In genomic region chr7:143819201-143819600, GRCm38 (mm10) we compare ENCODE assay signal across 26 mouse cellular contexts. TPM values are rescaled to one million over a fixed set of nuclear protein-coding genes. Genes with fewer than 3 reads are reported as not detected.
DNase-seq lines count a peak whose midpoint lies in the region; ATAC-seq and TF ChIP-seq lines count a peak whose summit lies in the region.
"Had no signal": no experiment of that assay in that cellular context is flagged by ENCODE, and none has a peak within 500 bp of the region (broad histone marks: within the 10 kb centered on the region; RNA-seq: fewer than 3 reads in every experiment).

No protein-coding gene starts in this region.

- H3K36me3 ChIP-seq in intestine, postnatal 0 days (ENCODE audit: control insufficient read depth, insufficient read depth) = peaks cover 39% of the 10 kb centered on the region
- peaks cover 10% of the 10 kb centered on the region for H3K36me3 ChIP-seq in intestine, embryonic 16.5 days (ENCODE audit: control insufficient read depth, insufficient read depth, low read length)

- no peak overlapping the region for H3K9ac ChIP-seq in intestine, postnatal 0 days (ENCODE audit: low read depth, low read length)
- H3K9ac ChIP-seq in intestine, embryonic 16.5 days (ENCODE audit: low read depth, low read length) = no peak overlapping the region
- H3K9ac ChIP-seq: embryonic facial prominence, embryonic 13.5 days; embryonic facial prominence, embryonic 15.5 days; forebrain, embryonic 12.5 days had no signal

- peak; percentile 45 for TF ChIP-seq CTCF in intestine, postnatal 0 days (IDR thresholded peaks at IDR 0.05; ENCODE audit: low read depth)

- 52% methylated on average over 4 of the region's 4 CpGs for WGBS in intestine, postnatal 0 days
- WGBS in intestine, embryonic 16.5 days = 69% methylated on average over 4 of the region's 4 CpGs

- no peak overlapping the region for H3K4me3 ChIP-seq in intestine, postnatal 0 days (ENCODE audit: low read depth, low read length)
- no peak overlapping the region for H3K4me3 ChIP-seq in intestine, embryonic 16.5 days (ENCODE audit: low read length)
- H3K4me3 ChIP-seq: embryonic facial prominence, embryonic 13.5 days; embryonic facial prominence, embryonic 15.5 days; erythroblast, embryonic 14.5 days; forebrain, embryonic 10.5 days; forebrain, embryonic 12.5 days had no signal

- H3K9me3 ChIP-seq in intestine, postnatal 0 days (ENCODE audit: control insufficient read depth) = no peaks in the 10 kb centered on the region
- no peaks in the 10 kb centered on the region for H3K9me3 ChIP-seq in intestine, embryonic 16.5 days (ENCODE audit: control insufficient read depth, low read length)
- H3K9me3 ChIP-seq: embryonic facial prominence, embryonic 13.5 days; embryonic facial prominence, embryonic 15.5 days; forebrain, embryonic 10.5 days; forebrain, embryonic 12.5 days had no signal

- no peaks in the 10 kb centered on the region for H3K27me3 ChIP-seq in intestine, postnatal 0 days (replicated peaks; ENCODE audit: control insufficient read depth, insufficient read depth, low read length)
- no peaks in the 10 kb centered on the region for H3K27me3 ChIP-seq in intestine, embryonic 16.5 days (replicated peaks; ENCODE audit: control insufficient read depth, insufficient read depth, low read length)
- H3K27me3 ChIP-seq: embryonic facial prominence, embryonic 13.5 days; embryonic facial prominence, embryonic 15.5 days; forebrain, embryonic 12.5 days had no signal

- no peak overlapping the region for H3K27ac ChIP-seq in intestine, postnatal 0 days (ENCODE audit: low read depth, low read length)
- no peak overlapping the region for H3K27ac ChIP-seq in intestine, embryonic 16.5 days (ENCODE audit: low read length)
- H3K27ac ChIP-seq: embryonic facial prominence, embryonic 13.5 days; embryonic facial prominence, embryonic 15.5 days; forebrain, embryonic 10.5 days; forebrain, embryonic 12.5 days had no signal

- no peak overlapping the region for H3K4me2 ChIP-seq in intestine, postnatal 0 days (replicated peaks; ENCODE audit: low read depth)
- H3K4me2 ChIP-seq in intestine, embryonic 16.5 days (ENCODE audit: low read depth, low read length) = no peak overlapping the region
- H3K4me2 ChIP-seq: embryonic facial prominence, embryonic 13.5 days; embryonic facial prominence, embryonic 15.5 days; forebrain, embryonic 12.5 days had no signal

- peaks cover 4% of the 10 kb centered on the region; the same call in 1 of the 2 replicates for H3K4me1 ChIP-seq in intestine, postnatal 0 days (replicated peaks; ENCODE audit: control insufficient read depth, insufficient read depth, low read length)
- peaks cover 13% of the 10 kb centered on the region for H3K4me1 ChIP-seq in intestine, embryonic 16.5 days (ENCODE audit: control insufficient read depth, insufficient read depth, low read length)

- peak; percentile 19 to 23 for DNase-seq in kidney, adult 8-10 months
- DNase-seq in kidney, adult 11 months = no peak
- DNase-seq in kidney, postnatal 36 days = peak; percentile 25 to 39
- no peak for DNase-seq in kidney, postnatal 10 days
- peak; percentile 40 for DNase-seq in 3T3-L1 (ENCODE audit: low read depth, low spot score)
- DNase-seq: adrenal gland, adult 2 months; adrenal gland, postnatal 10 days; adrenal gland, postnatal 25 days; cerebellum, adult 11 months; cerebellum, adult 18-20 months; cerebellum, adult 8-10 months; cerebellum, adult 9-11 months; cerebellum, postnatal 14 days; cerebellum, postnatal 36 days; embryo, embryonic 11 days had no signal

- ATAC-seq in intestine, postnatal 0 days = no peak
- ATAC-seq in intestine, embryonic 16.5 days = no peak
- ATAC-seq: forebrain, embryonic 14.5 days had no signal

RNA-seq across cellular contexts. Expression of gene Nadsyn1, which starts 3.4 kb away (rescaled TPM):
- 24.8 and 26.4 TPM in 2 replicates for polyA plus RNA-seq in intestine, postnatal 0 days (2015; fragmentation: Nextera tagmentation; extraction: Ambion mirVana)
- 25.4 and 29.4 TPM in 2 replicates for polyA plus RNA-seq in intestine, embryonic 16.5 days (2015; fragmentation: Nextera tagmentation; extraction: Ambion mirVana)

RNA-seq across cellular contexts. Expression of gene Dhcr7, which starts 3.7 kb away (rescaled TPM):
- 30.4 and 31.2 TPM in 2 replicates for polyA plus RNA-seq in intestine, postnatal 0 days (2015; fragmentation: Nextera tagmentation; extraction: Ambion mirVana)
- polyA plus RNA-seq in intestine, embryonic 16.5 days (2015; fragmentation: Nextera tagmentation; extraction: Ambion mirVana) = 98.0 and 105 TPM in 2 replicates

RNA-seq across cellular contexts. Expression of gene Mrgpre, which starts 34.9 kb away (rescaled TPM):
- 1.0 and 1.5 TPM in 2 replicates for polyA plus RNA-seq in intestine, postnatal 0 days (2015; fragmentation: Nextera tagmentation; extraction: Ambion mirVana)
- 1.4 and 1.5 TPM in 2 replicates for polyA plus RNA-seq in intestine, embryonic 16.5 days (2015; fragmentation: Nextera tagmentation; extraction: Ambion mirVana)
- polyA plus RNA-seq: erythroblast, embryonic 14.5 days had no signal

RNA-seq across cellular contexts. Expression of gene Gm498, which starts 47.4 kb away (rescaled TPM):
- polyA plus RNA-seq in intestine, postnatal 0 days (2015; fragmentation: Nextera tagmentation; extraction: Ambion mirVana) = not detected in 2 replicates
- not detected in 2 replicates for polyA plus RNA-seq in intestine, embryonic 16.5 days (2015; fragmentation: Nextera tagmentation; extraction: Ambion mirVana)
- polyA plus RNA-seq: adrenal gland, adult 2 months; brain, embryonic 14.5 days; C2C12; embryonic facial prominence, embryonic 11.5 days; embryonic facial prominence, embryonic 13.5 days; embryonic facial prominence, embryonic 15.5 days; erythroblast, embryonic 14.5 days; forebrain, embryonic 10.5 days; forebrain, embryonic 12.5 days; forebrain, embryonic 14.5 days had no signal

RNA-seq across cellular contexts. Expression of gene Mrgprg, which starts 52.4 kb away (rescaled TPM):
- not detected in 2 replicates for polyA plus RNA-seq in intestine, postnatal 0 days (2015; fragmentation: Nextera tagmentation; extraction: Ambion mirVana)
- not detected in 2 replicates for polyA plus RNA-seq in intestine, embryonic 16.5 days (2015; fragmentation: Nextera tagmentation; extraction: Ambion mirVana)
- polyA plus RNA-seq: brain, embryonic 14.5 days; C2C12; embryonic facial prominence, embryonic 11.5 days; embryonic facial prominence, embryonic 13.5 days; embryonic facial prominence, embryonic 15.5 days; erythroblast, embryonic 14.5 days; forebrain, embryonic 10.5 days; forebrain, embryonic 12.5 days; forebrain, embryonic 14.5 days had no signal

Comparison
In these comparisons a context has a peak if more than half of its experiments do, and no peak if none do; other contexts are left out.
1. DNase-seq: peak in kidney, adult 8-10 months (2 of 2), kidney, postnatal 36 days (2 of 2) and 3T3-L1 (single experiment); none in kidney, adult 11 months (single experiment) and kidney, postnatal 10 days (single experiment).